Mouse (Mus musculus): ENCODE results near the gene Ube2u.

Gene Ube2u

DNA sequence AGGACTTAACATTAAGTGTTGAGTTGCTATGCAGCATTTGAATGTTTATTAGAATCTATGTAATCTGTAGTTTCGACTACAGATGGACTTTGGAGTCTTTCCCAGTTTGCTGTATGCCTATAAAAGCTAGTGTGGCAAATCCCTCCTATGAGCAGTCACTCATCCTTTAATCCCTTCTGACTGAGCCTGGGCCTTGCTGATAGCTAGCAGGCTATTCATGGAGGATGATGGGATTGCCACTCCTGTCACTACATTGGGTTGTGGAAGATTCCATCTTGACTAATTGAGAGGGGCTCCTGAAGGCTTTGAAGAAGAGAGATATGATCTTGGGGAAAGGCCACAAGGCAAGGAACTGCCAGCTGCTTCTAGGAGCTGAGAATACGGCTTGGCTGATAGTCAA lies 74.6 kb downstream of the Ube2u start:
- no peak for DNase-seq

DNA sequence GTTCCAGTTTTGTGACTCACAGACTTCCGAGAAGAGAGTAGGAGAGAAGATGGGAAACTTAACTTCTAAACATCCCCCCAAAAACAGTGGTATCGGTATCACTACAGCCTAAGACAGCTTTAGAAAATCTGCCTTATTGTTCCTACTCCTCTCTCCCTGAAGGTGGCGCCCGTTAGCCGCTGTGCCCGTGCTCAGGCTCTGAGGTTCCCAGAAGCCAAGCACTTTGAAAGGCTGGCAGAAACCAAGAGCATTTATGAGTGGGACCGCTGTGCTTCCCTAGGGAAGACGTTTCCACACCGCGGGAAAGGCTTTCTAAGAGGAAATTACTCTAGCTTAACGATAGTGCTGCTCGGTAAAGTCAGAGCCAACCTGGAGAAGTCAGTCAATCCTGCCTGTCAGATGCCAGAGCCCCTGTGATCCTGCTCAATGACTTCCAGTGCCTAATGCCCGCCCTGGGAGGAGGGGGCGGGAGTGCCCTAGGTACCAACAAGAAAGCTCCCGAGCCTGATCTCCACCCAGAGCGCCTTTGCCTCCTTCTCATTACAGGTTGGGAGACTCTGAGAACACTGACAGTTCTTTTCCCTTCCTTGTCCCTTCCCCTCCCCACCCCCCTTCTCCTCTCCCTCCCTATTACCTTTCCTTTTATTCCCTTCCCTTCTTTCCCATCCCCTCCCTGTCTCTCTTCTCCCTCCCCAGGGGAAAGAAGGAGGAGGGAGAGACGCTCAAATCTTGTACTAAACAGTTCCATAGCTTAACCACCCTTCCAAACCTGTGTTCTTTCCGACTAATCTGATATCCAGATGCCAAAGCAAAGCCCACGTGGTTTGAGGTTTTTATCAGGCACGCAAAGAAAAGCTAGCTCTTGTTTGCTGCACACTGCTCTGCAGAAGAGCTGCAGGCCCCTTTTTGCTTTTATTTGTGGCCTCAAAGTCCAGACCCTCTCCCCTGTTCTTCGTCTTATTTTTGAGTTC lies 109.9 kb downstream of the Ube2u start:
- DNase-seq: peak; percentile 34

DNA sequence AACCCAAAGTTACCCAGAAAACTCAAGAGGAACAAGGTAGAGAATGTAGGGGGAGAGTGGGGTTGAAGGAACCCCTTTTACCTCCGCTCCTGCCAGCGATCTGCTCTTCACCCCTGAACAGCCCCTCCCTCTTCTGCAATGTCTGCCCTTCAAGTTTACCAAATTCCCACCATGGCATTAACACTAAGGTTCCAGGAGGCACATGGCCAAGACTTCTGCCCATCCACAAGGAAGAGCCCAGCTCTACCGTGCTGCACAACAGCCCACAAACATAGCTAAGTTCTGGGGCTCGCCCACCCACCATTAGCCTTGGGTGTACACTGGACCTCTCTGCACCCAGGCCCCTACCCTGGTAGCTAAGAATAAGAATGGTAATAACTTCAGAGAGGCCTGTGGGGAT lies 117.1 kb downstream of the Ube2u start:
- no peak for DNase-seq

DNA sequence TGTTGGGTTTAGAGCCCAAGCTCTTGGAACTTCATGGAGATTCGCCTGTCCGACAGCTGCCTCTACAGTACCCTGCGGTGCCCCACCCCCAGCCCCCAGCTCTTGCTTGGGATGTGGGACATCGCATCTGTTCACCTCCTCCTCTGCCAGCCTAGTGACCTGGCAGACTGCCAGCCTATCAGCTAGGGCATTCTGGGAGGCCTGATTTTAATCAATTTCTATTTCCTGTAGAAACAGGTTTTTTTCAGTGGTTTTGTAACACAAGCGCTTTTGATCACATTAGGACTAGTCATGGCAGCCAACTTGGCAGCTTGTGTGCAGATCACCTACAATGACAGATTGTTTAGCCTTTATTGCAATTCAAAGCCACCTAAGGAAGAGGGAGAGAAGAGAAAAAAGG lies 118.0 kb downstream of the Ube2u start:
- peak; percentile 3 for DNase-seq

DNA sequence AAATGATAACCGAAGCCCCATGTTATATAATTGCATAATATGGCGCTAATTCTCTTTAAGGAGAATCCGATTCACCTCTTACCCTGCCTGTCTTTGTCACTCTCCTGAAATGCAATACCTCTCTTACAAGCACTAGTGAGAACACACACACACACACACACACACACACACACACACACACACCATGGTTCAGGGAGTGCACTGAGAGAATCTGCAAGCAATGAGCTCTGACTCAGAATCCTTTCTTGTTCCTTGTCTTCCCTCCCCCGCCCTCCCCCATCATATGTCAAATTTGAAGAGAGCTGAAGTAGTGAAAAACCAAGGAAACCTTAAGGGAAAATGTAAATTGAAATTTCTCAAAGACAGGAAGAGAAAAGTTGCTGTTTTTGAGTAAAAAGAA lies 118.4 kb downstream of the Ube2u start:
- no peak for DNase-seq

Data from cerebellum, adult 11-12 months (tissue).